Mouse (Mus musculus) Patski (cell line): ENCODE measurements at regions not wholly inside any gene's neighbourhood (a gene's known extent, or its start where the extent isn't known, plus 50 kb on each side); places are given as distances from the start of the nearest gene placed in this dataset.

Experiments used
- ATAC-seq: fragments of 100-300 bp; one replicate; pipeline ENCODE4 v1.8.0; 2021
- CTCF ChIA-PET: fragments of 350-600 bp; sonication (Branson Sonifier 250); formaldehyde crosslinking; loops from one replicate; lab custom pipeline; 2022; ENCODE audit warnings: inconsistent platforms; lab: Charles Lee
- POLR2A ChIA-PET: fragments of 350-600 bp; sonication (Branson Sonifier 250); formaldehyde crosslinking; loops from one replicate; lab custom pipeline; 2022; ENCODE audit warnings: antibody characterized with exemption, inconsistent platforms; lab: Charles Lee
- DNase-seq: peaks from one replicate; pipeline ENCODE4 v3.0.0-alpha.2; 2011; ENCODE audit warnings: low read depth, low spot score
- H3K27me3 ChIP-seq: fragments of 371-371 bp; one replicate; pipeline ENCODE4 v1.5.1; 2021
- CTCF ChIP-seq: fragments of 100-300 bp; IDR thresholded peaks from one replicate; pipeline ENCODE4 v1.5.1; 2021
- in situ Hi-C: fragments of 300-500 bp; cut with MboI; formaldehyde crosslinking; loops from 3 replicates; pipeline ENCODE4 v1.11.1; 2018; ENCODE audit warnings: low pct_unique_long_range_greater_than_20kb, mixed read lengths

GRCm38 (mm10) chr4:22938302-22938701 lies 450.1 kb upstream of the Pou3f2 start:
- in situ Hi-C loops: no loop called here
- CTCF ChIA-PET: no interaction called here
- TF ChIP-seq CTCF: no peak
- no peaks in the 10 kb centered on the region for H3K27me3 ChIP-seq
- no peak for DNase-seq
- ATAC-seq: no peak
- POLR2A ChIA-PET: no interaction called here

GRCm38 (mm10) chr4:22924181-22924580 lies 436.0 kb upstream of the Pou3f2 start:
- in situ Hi-C loops: no loop called here
- ChIA-PET POLR2A (no interaction called here), CTCF (no interaction called here)
- DNase-seq (no peak), ATAC-seq (no peak)
- no peaks in the 10 kb centered on the region for H3K27me3 ChIP-seq
- TF ChIP-seq CTCF: no peak

- ChIA-PET POLR2A (no interaction called here), CTCF (no interaction called here)
- in situ Hi-C loops: no loop called here
- DNase-seq (no peak), ATAC-seq (no peak)
- no peak for TF ChIP-seq CTCF
- H3K27me3 ChIP-seq: no peaks in the 10 kb centered on the region
These were observed 426.7 kb upstream of the Pou3f2 start for GRCm38 (mm10) chr4:22914886-22915285.

- ATAC-seq (no peak), DNase-seq (no peak)
- ChIA-PET POLR2A (no interaction called here), CTCF (no interaction called here)
- H3K27me3 ChIP-seq: no peaks in the 10 kb centered on the region
- no peak for TF ChIP-seq CTCF
- in situ Hi-C loops: no loop called here
These were observed 404.5 kb upstream of the Pou3f2 start for GRCm38 (mm10) chr4:22892694-22893046.

- POLR2A ChIA-PET: no interaction called here
- CTCF ChIA-PET: no interaction called here
- DNase-seq: no peak
- H3K27me3 ChIP-seq: no peaks in the 10 kb centered on the region
- no peak for ATAC-seq
- in situ Hi-C loops: no loop called here
- TF ChIP-seq CTCF: no peak
These were observed 404.0 kb upstream of the Pou3f2 start for GRCm38 (mm10) chr4:22891974-22892693.

- ChIA-PET CTCF (no interaction called here), POLR2A (interaction anchor here (0.7 kb wide), 1 partner anchor 18 kb away, joined by 3 read pairs; no protein-coding TSS in a partner anchor)
- no peak for DNase-seq
These were observed 392.5 kb upstream of the Pou3f2 start for GRCm38 (mm10) chr4:22880692-22881091.

GRCm38 (mm10) chr4:22875392-22875791 lies 387.2 kb upstream of the Pou3f2 start:
- ChIA-PET CTCF (no interaction called here), POLR2A (no interaction called here)
- no peaks in the 10 kb centered on the region for H3K27me3 ChIP-seq
- no peak for TF ChIP-seq CTCF
- no peak for DNase-seq
- no peak for ATAC-seq
- in situ Hi-C loops: no loop called here

More at GRCm38 (mm10) chr4:22880692-22881091, 392.5 kb upstream of the Pou3f2 start:
- no peak for TF ChIP-seq CTCF
- H3K27me3 ChIP-seq: no peaks in the 10 kb centered on the region
- no peak for ATAC-seq
- in situ Hi-C loops: no loop called here

- in situ Hi-C loops: no loop called here
- ATAC-seq (no peak), DNase-seq (no peak)
- TF ChIP-seq CTCF: no peak
- ChIA-PET CTCF (no interaction called here), POLR2A (no interaction called here)
- no peaks in the 10 kb centered on the region for H3K27me3 ChIP-seq
These were observed 347.9 kb upstream of the Pou3f2 start for GRCm38 (mm10) chr4:22836124-22836445.

- POLR2A ChIA-PET: no interaction called here
- DNase-seq: no peak
- in situ Hi-C loops: no loop called here
- H3K27me3 ChIP-seq: no peaks in the 10 kb centered on the region
- CTCF ChIA-PET: no interaction called here
- no peak for ATAC-seq
- TF ChIP-seq CTCF: no peak
These were observed 347.4 kb upstream of the Pou3f2 start for GRCm38 (mm10) chr4:22835381-22836123.

GRCm38 (mm10) chr4:22833851-22834440 lies 345.8 kb upstream of the Pou3f2 start:
- DNase-seq (no peak), ATAC-seq (no peak)
- in situ Hi-C loops: no loop called here
- CTCF ChIA-PET: no interaction called here
- POLR2A ChIA-PET: no interaction called here
- no peaks in the 10 kb centered on the region for H3K27me3 ChIP-seq
- no peak for TF ChIP-seq CTCF

GRCm38 (mm10) chr4:22803665-22804064 lies 315.5 kb upstream of the Pou3f2 start:
- in situ Hi-C loops: no loop called here
- DNase-seq: no peak
- no peaks in the 10 kb centered on the region for H3K27me3 ChIP-seq
- ATAC-seq: no peak
- POLR2A ChIA-PET: no interaction called here
- CTCF ChIA-PET: no interaction called here
- TF ChIP-seq CTCF: no peak
